Mouse (Mus musculus) cerebellum, postnatal 10 days (tissue): ENCODE results near the gene Midn.

Source experiments
- DNase-seq, 2 experiments: peaks; one replicate each; pipeline ENCODE4 v3.0.0; 2021; ENCODE audit warnings: mixed read lengths in 2 of 2

Midn gene

GRCm38 (mm10) chr10:80144864-80145838 lies 2.9 kb upstream of the Midn start:
- peak; percentile 90 to 93 for DNase-seq

- DNase-seq, result peak; percentile 64 to 66
These were observed 2.2 kb upstream of the Midn start for GRCm38 (mm10) chr10:80145896-80146295.

- DNase-seq, result no peak
These were observed 1.5 kb upstream of the Midn start for GRCm38 (mm10) chr10:80146568-80147011.

GRCm38 (mm10) chr10:80147146-80147718 lies 840 bp upstream of the Midn start:
- DNase-seq, result no peak

- peak; percentile 97 to 98 for DNase-seq
These were observed 678 bp downstream of the Midn start for GRCm38 (mm10) chr10:80148610-80149290.

- peak; percentile 99 to 100 for DNase-seq
These were observed 1.5 kb downstream of the Midn start for GRCm38 (mm10) chr10:80149291-80150225.

GRCm38 (mm10) chr10:80150226-80151210 lies 2.4 kb downstream of the Midn start:
- peak; percentile 86 for DNase-seq

GRCm38 (mm10) chr10:80151211-80152034 lies 3.4 kb downstream of the Midn start:
- DNase-seq, result peak; percentile 78 to 82

GRCm38 (mm10) chr10:80152071-80152872 lies 4.2 kb downstream of the Midn start:
- peak; percentile 51 to 54 for DNase-seq

GRCm38 (mm10) chr10:80152873-80153260 lies 4.8 kb downstream of the Midn start:
- peak; percentile 55 to 60 for DNase-seq

GRCm38 (mm10) chr10:80153713-80154112 lies 5.6 kb downstream of the Midn start:
- no peak for DNase-seq

- DNase-seq, result no peak
These were observed 6.3 kb downstream of the Midn start for GRCm38 (mm10) chr10:80154384-80154783.

GRCm38 (mm10) chr10:80155277-80155676 lies 7.2 kb downstream of the Midn start:
- peak in 1 of 2 experiments; percentile 61 for DNase-seq

- DNase-seq, result peak in 1 of 2 experiments; percentile 36
These were observed 8.1 kb downstream of the Midn start for GRCm38 (mm10) chr10:80156002-80156751.

- peak in 1 of 2 experiments; percentile 41 for DNase-seq
These were observed 8.6 kb downstream of the Midn start for GRCm38 (mm10) chr10:80156752-80157053.

- peak; percentile 44 to 61 for DNase-seq
These were observed 9.3 kb downstream of the Midn start for GRCm38 (mm10) chr10:80157141-80157929.

- peak; percentile 50 to 60 for DNase-seq
These were observed 10.4 kb downstream of the Midn start for GRCm38 (mm10) chr10:80158307-80158986.
